Mouse (Mus musculus) neural tube, embryonic 11.5 days (tissue): Measurements from ENCODE around the gene L1cam. TPM values are rescaled to one million over a fixed set of nuclear protein-coding genes. Genes with fewer than 3 reads are reported as not detected.

Source experiments
- ATAC-seq: fragments of 200-750 bp; cut with Nextera tagmentation; 2 replicates; pipeline ENCODE4 v1.8.0; 2017; ENCODE audit warnings: moderate number of reproducible peaks, mild to moderate bottlenecking, moderate TSS enrichment, moderate library complexity; ENCODE audit not compliant: insufficient read depth, low FRiP score, low TSS enrichment
- DNase-seq: peaks from one replicate; pipeline ENCODE4 v3.0.0-alpha.2; 2015; ENCODE audit warnings: low spot score
- H3K27ac ChIP-seq: fragments of 300-500 bp; sonication (generic); 2 replicates; pipeline ENCODE4 v1.5.1; 2014; ENCODE audit warnings: low read depth, mild to moderate bottlenecking, low read length
- H3K27me3 ChIP-seq: fragments of 300-500 bp; sonication (generic); 2 replicates; pipeline ENCODE4 v1.6.1; 2014; ENCODE audit warnings: mild to moderate bottlenecking, low read length, mixed read lengths; ENCODE audit not compliant: control insufficient read depth, insufficient read depth
- H3K36me3 ChIP-seq: fragments of 300-500 bp; sonication (generic); 2 replicates; pipeline ENCODE4 v1.6.1; 2014; ENCODE audit warnings: mild to moderate bottlenecking, low read length, moderate library complexity, mixed read lengths; ENCODE audit not compliant: control insufficient read depth, insufficient read depth
- H3K4me1 ChIP-seq: fragments of 300-500 bp; sonication (generic); 2 replicates; pipeline ENCODE4 v1.6.1; 2014; ENCODE audit warnings: low read length, mixed read lengths; ENCODE audit not compliant: control insufficient read depth, insufficient read depth
- H3K4me2 ChIP-seq: fragments of 300-500 bp; sonication (generic); 2 replicates; pipeline ENCODE4 v1.6.1; 2014; ENCODE audit warnings: low read depth, mild to moderate bottlenecking, moderate library complexity
- H3K4me3 ChIP-seq: fragments of 300-500 bp; sonication (generic); 2 replicates; pipeline ENCODE4 v1.5.1; 2014; ENCODE audit warnings: low read depth, low read length
- H3K9ac ChIP-seq: fragments of 300-500 bp; sonication (generic); 2 replicates; pipeline ENCODE4 v1.6.1; 2014; ENCODE audit warnings: mild to moderate bottlenecking, low read length
- H3K9me3 ChIP-seq: fragments of 300-500 bp; sonication (generic); 2 replicates; pipeline ENCODE4 v1.6.1; 2016; ENCODE audit warnings: low read length; ENCODE audit not compliant: control insufficient read depth
- WGBS: fragments of 180-500 bp; shearing (Covaris S2); extraction: QIAGEN DNeasy Blood & Tissue Kit; methylation state at CpG from one replicate; pipeline ENCODE4 v1.1.7; 2014; 5-methylcytosine and 5-hydroxymethylcytosine counted together
- polyA plus RNA-seq: library from polyadenylated mRNA; unstranded; fragments of >200 nt; fragmentation: Nextera tagmentation; extraction: Ambion mirVana; gene quantifications from 2 replicates; pipeline ENCODE4 v1.2.1, GENCODE M21; 2014

The L1cam gene
- polyA plus RNA-seq: 42.1 and 55.1 TPM in 2 replicates

GRCm38 (mm10) chrX:73895719-73896118, at the start of gene L1cam:
TSS of gene L1cam (minus strand) at chrX:73896105.
- Histone ChIP-seq H3K4me1 (no peaks in the 10 kb centered on the region), H3K9ac (no peak within 1 kb of the TSS), H3K27ac (no peak within 1 kb of the TSS), H3K9me3 (no peaks in the 10 kb centered on the region), H3K36me3 (no peaks in the 10 kb centered on the region), H3K27me3 (no peaks in the 10 kb centered on the region), H3K4me2 (no peak within 1 kb of the TSS), H3K4me3 (no peak within 1 kb of the TSS)
- WGBS: 21% methylated on average over 2 of the region's 2 CpGs
- ATAC-seq: no peak
- peak; percentile 38 for DNase-seq

- H3K27me3 ChIP-seq: no peaks in the 10 kb centered on the region
- no peak overlapping the region for H3K4me3 ChIP-seq
- H3K9me3 ChIP-seq: no peaks in the 10 kb centered on the region
- no peak overlapping the region for H3K4me2 ChIP-seq
- WGBS: 88% methylated on average over 2 of the region's 2 CpGs
- no peak overlapping the region for H3K9ac ChIP-seq
- H3K27ac ChIP-seq: no peak overlapping the region
- H3K36me3 ChIP-seq: peaks cover 8% of the 10 kb centered on the region
- no peak for ATAC-seq
- no peaks in the 10 kb centered on the region for H3K4me1 ChIP-seq
- DNase-seq: no peak
Observed at GRCm38 (mm10) chrX:73942294-73942693, 46.4 kb upstream of the L1cam start.

- Histone ChIP-seq H3K9ac (no peak overlapping the region), H3K27me3 (no peaks in the 10 kb centered on the region), H3K4me2 (no peak overlapping the region), H3K27ac (no peak overlapping the region), H3K4me1 (no peaks in the 10 kb centered on the region), H3K9me3 (no peaks in the 10 kb centered on the region), H3K36me3 (peaks cover 8% of the 10 kb centered on the region), H3K4me3 (no peak overlapping the region)
- WGBS: 84% methylated on average over 2 of the region's 2 CpGs
- no peak for DNase-seq
- no peak for ATAC-seq
Observed at GRCm38 (mm10) chrX:73941860-73942259, 46.0 kb upstream of the L1cam start.

GRCm38 (mm10) chrX:73931871-73932270, 36.0 kb upstream of the L1cam start:
- 78% methylated on average over 2 of the region's 2 CpGs for WGBS
- no peak for DNase-seq

GRCm38 (mm10) chrX:73930402-73931062, 34.6 kb upstream of the L1cam start, which contains the start of gene Renbp:
TSS of gene Renbp (minus strand) at chrX:73930850.
- no peaks in the 10 kb centered on the region for H3K9me3 ChIP-seq
- ATAC-seq (0 out of 2 replicates have a peak, but pooled peaks have one; percentile 9), DNase-seq (peak; percentile 67)
- no peaks in the 10 kb centered on the region for H3K27me3 ChIP-seq
- H3K4me2 ChIP-seq: peak within 1 kb of the TSS; percentile 16; the same call in 1 of the 2 replicates
- 41% methylated on average over 17 of the region's 17 CpGs for WGBS
- no peak within 1 kb of the TSS for H3K9ac ChIP-seq
- 0 out of 2 replicates have a peak within 1 kb of the TSS, but pooled peaks have one; percentile 6 for H3K4me3 ChIP-seq
- no peaks in the 10 kb centered on the region for H3K36me3 ChIP-seq
- H3K27ac ChIP-seq: no peak within 1 kb of the TSS
- no peaks in the 10 kb centered on the region for H3K4me1 ChIP-seq

More at GRCm38 (mm10) chrX:73931871-73932270, 36.0 kb upstream of the L1cam start:
- Histone ChIP-seq H3K9ac (no peak overlapping the region), H3K27ac (no peak overlapping the region), H3K27me3 (no peaks in the 10 kb centered on the region), H3K9me3 (no peaks in the 10 kb centered on the region), H3K36me3 (no peaks in the 10 kb centered on the region), H3K4me3 (no peak overlapping the region), H3K4me2 (no peak overlapping the region), H3K4me1 (no peaks in the 10 kb centered on the region)
- no peak for ATAC-seq

- H3K27me3 ChIP-seq: no peaks in the 10 kb centered on the region
- no peak for DNase-seq
- peak overlapping the region; percentile 53 for H3K4me3 ChIP-seq
- no peaks in the 10 kb centered on the region for H3K36me3 ChIP-seq
- ATAC-seq: no peak
- WGBS: 76% methylated on average over 8 of the region's 8 CpGs
- peak overlapping the region; percentile 53 for H3K4me2 ChIP-seq
- peak overlapping the region; percentile 52 for H3K9ac ChIP-seq
- no peaks in the 10 kb centered on the region for H3K4me1 ChIP-seq
- no peak overlapping the region; the same call in 1 of the 2 replicates for H3K27ac ChIP-seq
- H3K9me3 ChIP-seq: no peaks in the 10 kb centered on the region
Observed at GRCm38 (mm10) chrX:73922550-73922882, 26.6 kb upstream of the L1cam start.

- ATAC-seq (peak; percentile 97), DNase-seq (peak; percentile 87)
- H3K9me3 ChIP-seq: no peaks in the 10 kb centered on the region
- peak within 1 kb of the TSS; percentile 60; the same call in 1 of the 2 replicates for H3K27ac ChIP-seq
- no peaks in the 10 kb centered on the region for H3K27me3 ChIP-seq
- H3K9ac ChIP-seq: peak within 1 kb of the TSS; percentile 64
- no peaks in the 10 kb centered on the region for H3K4me1 ChIP-seq
- H3K4me3 ChIP-seq: peak within 1 kb of the TSS; percentile 53
- H3K4me2 ChIP-seq: peak within 1 kb of the TSS; percentile 67
- H3K36me3 ChIP-seq: no peaks in the 10 kb centered on the region
- 15% methylated on average over 43 of the region's 43 CpGs for WGBS
Observed at GRCm38 (mm10) chrX:73921823-73922549, 26.1 kb upstream of the L1cam start, which contains the start of the genes Arhgap4 and Naa10. TSS of gene Arhgap4 (minus strand) at chrX:73921870. TSS of gene Naa10 (minus strand) at chrX:73921944.

GRCm38 (mm10) chrX:73921285-73921822, 25.4 kb upstream of the L1cam start:
- H3K4me2 ChIP-seq: peak overlapping the region; percentile 67
- H3K27me3 ChIP-seq: no peaks in the 10 kb centered on the region
- H3K36me3 ChIP-seq: no peaks in the 10 kb centered on the region
- H3K4me1 ChIP-seq: no peaks in the 10 kb centered on the region
- H3K27ac ChIP-seq: 0 out of 2 replicates have a peak overlapping the region, but pooled peaks have one; percentile 1
- ATAC-seq (peak; percentile 35; the same call in 1 of the 2 replicates), DNase-seq (peak; percentile 13)
- no peaks in the 10 kb centered on the region for H3K9me3 ChIP-seq
- H3K9ac ChIP-seq: peak overlapping the region; percentile 64
- whole genome bisulfite sequencing: 18% methylated on average over 31 of the region's 34 CpGs
- H3K4me3 ChIP-seq: peak overlapping the region; percentile 53
